Mouse (Mus musculus): ENCODE measurements at regions not wholly inside any gene's neighbourhood (a gene's known extent, or its start where the extent isn't known, plus 50 kb on each side); places are given as distances from the start of the nearest gene placed in this dataset.

DNA sequence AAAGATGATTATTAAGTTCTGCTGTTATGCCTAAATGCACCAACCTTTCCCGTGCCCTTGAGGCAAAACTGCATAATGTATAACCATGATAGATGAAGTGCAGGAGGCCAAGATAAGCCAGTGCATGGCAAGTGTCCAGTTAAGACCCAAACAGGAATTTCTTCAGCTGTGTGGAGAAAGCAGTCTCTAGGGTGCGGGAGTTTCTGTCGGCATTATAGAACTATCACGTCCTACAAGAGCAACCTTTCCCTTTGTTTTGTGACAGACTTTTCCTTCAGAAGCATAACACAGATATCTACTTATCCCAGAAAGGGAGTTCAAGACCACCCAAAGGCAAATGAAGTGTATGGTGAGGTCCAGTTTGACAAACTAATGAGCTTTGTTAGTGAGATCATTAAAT is 560.1 kb upstream of the Cdh18 start:
- WGBS = 70% methylated on average over 4 of the region's 4 CpGs
- no peak for ATAC-seq

DNA sequence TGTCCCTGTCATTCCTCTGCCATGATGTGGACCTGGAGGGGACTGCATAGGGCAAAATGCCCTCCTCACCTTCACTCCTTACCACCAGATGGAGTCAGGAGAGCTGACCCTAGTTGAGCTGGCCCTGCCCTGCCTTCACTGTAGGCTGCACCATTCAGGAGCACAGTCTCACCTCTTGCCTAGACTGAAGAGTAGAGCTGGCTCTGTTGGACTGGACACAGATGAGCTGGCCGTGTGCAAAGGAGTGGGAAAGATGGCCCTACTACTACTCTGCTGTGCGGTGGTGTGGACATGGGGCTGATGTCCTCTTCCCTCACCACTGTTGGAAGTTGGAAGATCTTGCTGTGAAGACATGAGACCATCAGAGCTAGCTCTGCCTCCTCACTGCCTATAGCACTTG is 555.5 kb upstream of the Cdh18 start:
- H3K4me2 ChIP-seq (ENCODE audit: low read length) = no peak overlapping the region
- no peak overlapping the region for H3K27ac ChIP-seq (ENCODE audit: low read length)
- no peaks in the 10 kb centered on the region for H3K36me3 ChIP-seq (ENCODE audit: control insufficient read depth, insufficient read depth)
- no peaks in the 10 kb centered on the region for H3K9me3 ChIP-seq (ENCODE audit: control insufficient read depth, low read length)
- WGBS = 83% methylated on average over 2 of the region's 2 CpGs
- no peak overlapping the region for H3K4me3 ChIP-seq (replicated peaks; ENCODE audit: low read length)
- ATAC-seq = no peak
- no peaks in the 10 kb centered on the region for H3K4me1 ChIP-seq (replicated peaks; ENCODE audit: control insufficient read depth, insufficient read depth, low read length)
- no peaks in the 10 kb centered on the region for H3K27me3 ChIP-seq (replicated peaks; ENCODE audit: control insufficient read depth, insufficient read depth, low read length)
- no peak overlapping the region for H3K9ac ChIP-seq (replicated peaks; ENCODE audit: low read depth, low read length)

More for the DNA sequence above, 560.1 kb upstream of the Cdh18 start:
- H3K36me3 ChIP-seq (ENCODE audit: control insufficient read depth, insufficient read depth) = no peaks in the 10 kb centered on the region
- no peak overlapping the region for H3K4me3 ChIP-seq (replicated peaks; ENCODE audit: low read length)
- no peaks in the 10 kb centered on the region for H3K9me3 ChIP-seq (ENCODE audit: control insufficient read depth, low read length)
- H3K27ac ChIP-seq (ENCODE audit: low read length) = no peak overlapping the region
- no peaks in the 10 kb centered on the region for H3K4me1 ChIP-seq (replicated peaks; ENCODE audit: control insufficient read depth, insufficient read depth, low read length)
- no peak overlapping the region for H3K4me2 ChIP-seq (ENCODE audit: low read length)
- no peak overlapping the region for H3K9ac ChIP-seq (replicated peaks; ENCODE audit: low read depth, low read length)
- no peaks in the 10 kb centered on the region for H3K27me3 ChIP-seq (replicated peaks; ENCODE audit: control insufficient read depth, insufficient read depth, low read length)

DNA sequence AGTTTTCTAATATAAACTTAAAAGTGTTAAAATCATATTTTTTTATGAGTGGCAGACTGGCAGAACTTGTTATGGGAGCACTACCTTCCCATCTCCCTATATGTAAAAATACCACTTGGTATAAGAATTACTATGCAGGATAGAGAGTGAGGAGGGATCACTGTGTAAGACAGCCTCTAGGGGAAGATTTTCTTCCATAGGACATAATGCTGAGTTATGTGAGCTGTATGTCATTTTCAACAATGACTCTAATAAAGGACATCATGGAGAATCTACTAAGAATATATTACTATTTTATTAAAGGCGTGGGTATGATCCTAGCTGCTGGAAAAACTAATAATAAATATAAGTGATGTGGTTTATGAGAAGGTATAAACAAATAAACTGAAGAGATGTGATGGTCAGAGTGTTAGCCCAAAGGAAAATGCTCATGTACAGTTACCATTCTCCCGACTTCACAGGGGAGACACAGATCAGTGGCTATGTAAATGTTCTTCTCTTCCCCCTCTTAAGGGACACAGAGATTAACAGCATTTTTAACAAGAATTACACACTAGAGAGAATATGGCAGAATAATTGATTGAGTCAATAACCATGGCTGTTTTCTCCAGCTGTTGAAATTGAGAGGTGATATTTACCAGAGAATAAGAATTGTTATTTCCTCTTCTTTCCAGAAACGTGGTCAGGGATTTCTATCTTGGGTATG is 553.5 kb upstream of the Cdh18 start:
- H3K9ac ChIP-seq (replicated peaks; ENCODE audit: low read depth, low read length) = no peak overlapping the region
- H3K9me3 ChIP-seq (ENCODE audit: control insufficient read depth, low read length) = no peaks in the 10 kb centered on the region
- no peak overlapping the region for H3K4me2 ChIP-seq (ENCODE audit: low read length)
- WGBS = 72% methylated on average over 3 of the region's 3 CpGs
- no peak overlapping the region for H3K4me3 ChIP-seq (replicated peaks; ENCODE audit: low read length)
- H3K27me3 ChIP-seq (replicated peaks; ENCODE audit: control insufficient read depth, insufficient read depth, low read length) = no peaks in the 10 kb centered on the region
- no peaks in the 10 kb centered on the region for H3K4me1 ChIP-seq (replicated peaks; ENCODE audit: control insufficient read depth, insufficient read depth, low read length)
- ATAC-seq = no peak
- no peak overlapping the region for H3K27ac ChIP-seq (ENCODE audit: low read length)
- no peaks in the 10 kb centered on the region for H3K36me3 ChIP-seq (ENCODE audit: control insufficient read depth, insufficient read depth)

DNA sequence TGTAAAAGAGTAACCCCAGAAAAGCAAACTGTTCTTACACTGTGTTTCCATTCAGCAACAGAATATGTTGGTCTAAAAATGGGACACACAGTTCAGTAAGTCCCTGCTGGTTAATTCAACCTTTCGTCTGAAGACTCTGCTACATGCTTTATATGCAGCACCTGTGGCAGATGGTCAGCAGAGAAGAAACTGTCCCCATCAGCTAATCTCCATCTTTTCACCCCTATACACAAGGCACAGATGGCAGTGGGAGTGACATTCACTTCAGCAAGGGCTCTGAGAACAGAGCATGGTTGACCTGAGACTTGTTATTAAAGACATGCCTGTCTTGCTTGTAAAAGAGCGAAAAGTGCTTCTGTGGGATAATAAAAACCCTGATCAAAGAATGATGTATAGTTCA is 528.8 kb upstream of the Cdh18 start:
- Histone ChIP-seq H3K27me3 (replicated peaks; ENCODE audit: control insufficient read depth, insufficient read depth, low read length) (no peaks in the 10 kb centered on the region), H3K9me3 (ENCODE audit: control insufficient read depth, low read length) (no peaks in the 10 kb centered on the region), H3K36me3 (ENCODE audit: control insufficient read depth, insufficient read depth) (no peaks in the 10 kb centered on the region), H3K9ac (replicated peaks; ENCODE audit: low read depth, low read length) (no peak overlapping the region), H3K27ac (ENCODE audit: low read length) (no peak overlapping the region), H3K4me3 (replicated peaks; ENCODE audit: low read length) (no peak overlapping the region), H3K4me2 (ENCODE audit: low read length) (no peak overlapping the region), H3K4me1 (replicated peaks; ENCODE audit: control insufficient read depth, insufficient read depth, low read length) (no peaks in the 10 kb centered on the region)
- ATAC-seq = no peak
- WGBS = 84% methylated on average over 2 of the region's 2 CpGs

DNA sequence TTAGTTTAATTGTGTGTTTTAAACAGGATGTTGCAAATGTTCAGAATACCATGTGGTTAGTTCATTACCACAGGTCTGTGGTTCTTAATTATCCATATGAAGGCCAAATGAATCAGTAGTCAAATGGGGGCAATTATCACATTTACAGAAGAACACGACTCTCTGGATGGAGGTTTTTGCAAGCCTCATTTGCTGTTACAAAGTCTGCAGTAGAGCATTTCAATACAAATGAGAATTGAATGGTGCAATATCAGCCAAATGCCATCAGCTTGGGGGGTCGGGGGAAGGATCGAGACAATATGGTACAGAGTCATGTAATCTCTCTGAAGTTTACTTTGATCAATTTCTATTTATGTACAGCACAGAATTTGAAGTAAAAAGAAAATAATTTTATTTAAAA is 518.6 kb upstream of the Cdh18 start:
- Histone ChIP-seq H3K27ac (ENCODE audit: low read length) (no peak overlapping the region), H3K9ac (replicated peaks; ENCODE audit: low read depth, low read length) (no peak overlapping the region), H3K4me1 (replicated peaks; ENCODE audit: control insufficient read depth, insufficient read depth, low read length) (no peaks in the 10 kb centered on the region), H3K36me3 (ENCODE audit: control insufficient read depth, insufficient read depth) (no peaks in the 10 kb centered on the region), H3K9me3 (ENCODE audit: control insufficient read depth, low read length) (no peaks in the 10 kb centered on the region), H3K27me3 (replicated peaks; ENCODE audit: control insufficient read depth, insufficient read depth, low read length) (no peaks in the 10 kb centered on the region), H3K4me2 (ENCODE audit: low read length) (no peak overlapping the region), H3K4me3 (replicated peaks; ENCODE audit: low read length) (no peak overlapping the region)
- ATAC-seq = no peak
- 45% methylated on average over 3 of the region's 3 CpGs for WGBS

DNA sequence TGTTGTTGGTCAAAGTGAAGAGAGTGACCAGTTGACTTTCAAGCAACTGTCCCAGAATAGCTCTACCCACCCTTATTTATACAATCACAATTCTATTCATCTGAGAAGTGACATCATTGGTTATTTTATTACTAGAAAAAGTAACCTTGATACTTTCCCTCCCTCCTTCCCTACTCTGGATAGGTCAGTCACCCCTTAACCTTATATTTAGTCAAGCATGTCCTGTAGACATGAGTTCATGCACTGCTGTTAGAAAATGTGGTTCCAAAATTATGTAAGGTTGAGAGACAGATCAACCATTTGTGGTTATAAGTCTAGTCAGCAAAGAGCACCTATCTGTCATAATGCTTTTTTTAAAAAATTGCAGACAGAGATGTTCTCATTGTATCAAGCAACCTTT is 502.4 kb upstream of the Cdh18 start:
- no peak for ATAC-seq
- Histone ChIP-seq H3K9me3 (ENCODE audit: control insufficient read depth, low read length) (no peaks in the 10 kb centered on the region), H3K4me2 (ENCODE audit: low read length) (no peak overlapping the region), H3K27me3 (replicated peaks; ENCODE audit: control insufficient read depth, insufficient read depth, low read length) (no peaks in the 10 kb centered on the region), H3K36me3 (ENCODE audit: control insufficient read depth, insufficient read depth) (no peaks in the 10 kb centered on the region), H3K4me3 (replicated peaks; ENCODE audit: low read length) (no peak overlapping the region), H3K9ac (replicated peaks; ENCODE audit: low read depth, low read length) (no peak overlapping the region), H3K4me1 (replicated peaks; ENCODE audit: control insufficient read depth, insufficient read depth, low read length) (no peaks in the 10 kb centered on the region), H3K27ac (ENCODE audit: low read length) (no peak overlapping the region)

DNA sequence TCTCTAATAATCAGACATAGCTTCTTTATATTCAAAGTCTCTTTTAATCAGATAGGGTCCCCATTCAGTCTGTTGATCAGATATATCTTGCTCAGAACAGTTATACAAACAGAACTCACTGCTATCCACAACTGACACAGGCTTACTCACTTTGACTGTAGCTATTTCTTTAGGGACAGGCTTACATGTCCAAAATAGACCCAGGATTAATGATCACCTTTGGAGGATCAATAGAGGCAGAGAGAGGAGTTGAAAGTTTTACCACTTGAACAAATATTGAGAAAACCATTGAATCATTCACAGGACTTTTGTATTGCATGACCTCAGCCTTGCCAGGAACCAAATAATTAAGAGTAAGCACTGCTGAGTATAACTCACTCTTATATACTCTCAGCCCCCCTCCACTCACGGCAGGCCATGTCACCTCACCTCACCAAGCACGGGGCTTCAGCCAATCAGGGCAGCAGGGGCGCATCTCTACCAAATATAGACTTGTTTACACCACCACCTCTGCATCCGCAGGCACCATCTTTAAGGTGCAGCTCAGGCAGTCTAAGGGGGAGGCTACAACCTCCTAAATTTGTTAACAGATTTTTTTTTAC is 501.8 kb upstream of the Cdh18 start:
- H3K4me3 ChIP-seq (replicated peaks; ENCODE audit: low read length) = no peak overlapping the region
- no peak overlapping the region for H3K9ac ChIP-seq (replicated peaks; ENCODE audit: low read depth, low read length)
- no peaks in the 10 kb centered on the region for H3K9me3 ChIP-seq (ENCODE audit: control insufficient read depth, low read length)
- H3K36me3 ChIP-seq (ENCODE audit: control insufficient read depth, insufficient read depth) = no peaks in the 10 kb centered on the region
- no peak overlapping the region for H3K4me2 ChIP-seq (ENCODE audit: low read length)
- ATAC-seq = no peak
- 87% methylated on average over 4 of the region's 4 CpGs for WGBS
- no peaks in the 10 kb centered on the region for H3K4me1 ChIP-seq (replicated peaks; ENCODE audit: control insufficient read depth, insufficient read depth, low read length)
- no peak overlapping the region for H3K27ac ChIP-seq (ENCODE audit: low read length)
- no peaks in the 10 kb centered on the region for H3K27me3 ChIP-seq (replicated peaks; ENCODE audit: control insufficient read depth, insufficient read depth, low read length)

DNA sequence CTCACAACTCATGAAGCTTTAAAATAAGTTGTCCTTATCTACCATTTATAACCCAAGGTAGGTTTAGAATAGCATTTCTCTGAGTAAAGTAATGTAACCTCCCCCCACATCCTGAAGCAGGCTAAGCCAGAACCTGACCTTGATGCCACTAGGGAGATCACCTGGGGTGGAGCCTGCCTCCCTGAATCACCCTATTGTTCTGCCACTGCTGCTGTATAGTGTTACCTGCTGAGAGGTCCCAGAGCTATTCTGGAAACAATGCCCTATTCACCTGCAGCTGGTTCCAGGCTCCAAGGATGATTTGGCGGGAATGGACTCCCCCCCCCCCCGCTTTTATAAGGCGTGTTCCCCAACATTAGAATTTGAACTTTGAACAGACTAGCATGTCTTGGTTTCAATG is 462.0 kb upstream of the Cdh18 start:
- Histone ChIP-seq H3K4me3 (replicated peaks; ENCODE audit: low read length) (no peak overlapping the region), H3K27me3 (replicated peaks; ENCODE audit: control insufficient read depth, insufficient read depth, low read length) (no peaks in the 10 kb centered on the region), H3K36me3 (ENCODE audit: control insufficient read depth, insufficient read depth) (no peaks in the 10 kb centered on the region), H3K9ac (replicated peaks; ENCODE audit: low read depth, low read length) (no peak overlapping the region), H3K4me2 (ENCODE audit: low read length) (no peak overlapping the region), H3K27ac (ENCODE audit: low read length) (no peak overlapping the region), H3K9me3 (ENCODE audit: control insufficient read depth, low read length) (no peaks in the 10 kb centered on the region), H3K4me1 (replicated peaks; ENCODE audit: control insufficient read depth, insufficient read depth, low read length) (no peaks in the 10 kb centered on the region)
- 62% methylated on average over 3 of the region's 3 CpGs for WGBS
- ATAC-seq = no peak

DNA sequence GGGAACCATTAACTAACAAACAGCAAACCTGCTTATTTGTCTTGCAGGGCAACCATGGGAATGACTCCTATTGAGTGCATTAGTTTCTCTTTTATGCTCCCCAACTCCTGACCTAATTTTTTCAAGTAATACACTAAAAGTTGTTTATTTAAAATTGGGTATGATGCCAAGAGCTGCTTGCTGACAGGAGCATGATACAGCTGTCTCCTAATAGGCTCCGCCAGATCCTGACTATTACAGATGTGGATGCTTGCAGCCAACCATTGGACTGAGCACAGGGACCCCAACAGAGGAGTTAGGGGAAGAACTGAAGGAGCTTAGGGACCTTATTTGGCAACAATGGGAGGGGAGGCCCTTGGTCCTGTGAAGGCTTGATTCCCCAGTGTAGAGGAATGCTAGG is 427.1 kb upstream of the Cdh18 start:
- no peaks in the 10 kb centered on the region for H3K27me3 ChIP-seq (replicated peaks; ENCODE audit: control insufficient read depth, insufficient read depth, low read length)
- no peak for ATAC-seq
- WGBS = 85% methylated on average over 1 of the region's 1 CpGs
- no peak overlapping the region for H3K27ac ChIP-seq (ENCODE audit: low read length)
- H3K36me3 ChIP-seq (ENCODE audit: control insufficient read depth, insufficient read depth) = no peaks in the 10 kb centered on the region
- H3K4me3 ChIP-seq (replicated peaks; ENCODE audit: low read length) = no peak overlapping the region
- no peak overlapping the region for H3K9ac ChIP-seq (replicated peaks; ENCODE audit: low read depth, low read length)
- H3K4me2 ChIP-seq (ENCODE audit: low read length) = no peak overlapping the region
- no peaks in the 10 kb centered on the region for H3K9me3 ChIP-seq (ENCODE audit: control insufficient read depth, low read length)
- no peaks in the 10 kb centered on the region for H3K4me1 ChIP-seq (replicated peaks; ENCODE audit: control insufficient read depth, insufficient read depth, low read length)
